Comparison of ENCODE assay signal across 8 mouse cellular contexts in genomic region chr2:115855511-115856400, GRCm38 (mm10).
A peak's percentile ranks its signal among the peaks of the same experiment; 100 is the strongest.
DNase-seq lines count a peak whose midpoint lies in the region; ATAC-seq lines count a peak whose summit lies in the region.

No protein-coding gene starts in this region.

- peak overlapping the region; percentile 21 for H3K4me3 ChIP-seq in hindbrain, embryonic 12.5 days
- peak overlapping the region; percentile 40 for H3K4me3 ChIP-seq in lung, embryonic 16.5 days (ENCODE audit: low read length)

- peak overlapping the region; percentile 4; the same call in 1 of the 2 replicates for H3K9ac ChIP-seq in hindbrain, embryonic 12.5 days
- H3K9ac ChIP-seq in lung, embryonic 16.5 days (ENCODE audit: low read length): no peak overlapping the region

- 2% methylated on average over 32 of the region's 33 CpGs for WGBS in hindbrain, embryonic 12.5 days
- WGBS in lung, embryonic 16.5 days: under 1% methylated on average over 33 of the region's 33 CpGs

- peaks cover 35% of the 10 kb centered on the region for H3K27me3 ChIP-seq in hindbrain, embryonic 12.5 days
- H3K27me3 ChIP-seq in lung, embryonic 16.5 days (ENCODE audit: control insufficient read depth, insufficient read depth, low read depth, low read length): peaks cover 60% of the 10 kb centered on the region

- peak overlapping the region; percentile 79 for H3K27ac ChIP-seq in hindbrain, embryonic 12.5 days
- H3K27ac ChIP-seq in lung, embryonic 16.5 days (ENCODE audit: low read length): no peak overlapping the region

- H3K9me3 ChIP-seq in hindbrain, embryonic 12.5 days (replicated peaks): no peaks in the 10 kb centered on the region
- no peaks in the 10 kb centered on the region for H3K9me3 ChIP-seq in lung, embryonic 16.5 days (ENCODE audit: control insufficient read depth, low read length)

- H3K4me1 ChIP-seq in hindbrain, embryonic 12.5 days: peaks cover 56% of the 10 kb centered on the region
- peaks cover 20% of the 10 kb centered on the region for H3K4me1 ChIP-seq in lung, embryonic 16.5 days (replicated peaks; ENCODE audit: control insufficient read depth, insufficient read depth, low read length)

- no peaks in the 10 kb centered on the region for H3K36me3 ChIP-seq in hindbrain, embryonic 12.5 days
- H3K36me3 ChIP-seq in lung, embryonic 16.5 days (ENCODE audit: control insufficient read depth, insufficient read depth, low read length): no peaks in the 10 kb centered on the region

- peak; percentile 44 for ATAC-seq in hindbrain, embryonic 12.5 days (ENCODE audit: low FRiP score)
- ATAC-seq in lung, embryonic 16.5 days (ENCODE audit: low read depth): peak; percentile 82

- peak overlapping the region; percentile 56 for H3K4me2 ChIP-seq in hindbrain, embryonic 12.5 days (replicated peaks)
- peak overlapping the region; percentile 59 for H3K4me2 ChIP-seq in lung, embryonic 16.5 days (ENCODE audit: low read depth, low read length)

- peak; percentile 87 for DNase-seq in MN1 (ENCODE audit: low spot score)
- DNase-seq in cerebellum, adult 8-10 months: peak; percentile 16
- peak; percentile 72 to 80 for DNase-seq in frontal cortex, postnatal 14 days (ENCODE audit: low spot score in 2 of 2)
- peak; percentile 87 to 91 for DNase-seq in layer of hippocampus, postnatal 10 days (ENCODE audit: low spot score in 2 of 2)
- peak; percentile 78 for DNase-seq in ovary, postnatal 14 days (ENCODE audit: low spot score)
- DNase-seq in thymus, postnatal 36 days: peak; percentile 49 to 56

Comparison
In these comparisons a context has a peak if more than half of its experiments do, and no peak if none do; other contexts are left out.
1. DNase-seq: peak in every context shown above with its lines; median percentile 89 in layer of hippocampus, postnatal 10 days; 87 in MN1; 78 in ovary, postnatal 14 days; 76 in frontal cortex, postnatal 14 days; 52 in thymus, postnatal 36 days; 16 in cerebellum, adult 8-10 months.